Comparison of ENCODE assay signal across 25 mouse cellular contexts in genomic region chr11:35651286-35651685, GRCm38 (mm10).
"Had no signal": no experiment of that assay in that cellular context is flagged by ENCODE, and none has a peak within 500 bp of the region (broad histone marks: within the 10 kb centered on the region; RNA-seq: fewer than 3 reads in every experiment).

No protein-coding gene starts in this region.

- H3K9ac ChIP-seq: forebrain, postnatal 0 days; heart, embryonic 13.5 days; heart, embryonic 15.5 days; intestine, embryonic 15.5 days; limb, embryonic 12.5 days; liver, embryonic 13.5 days had no signal

- H3K27me3 ChIP-seq: heart, embryonic 13.5 days; heart, embryonic 15.5 days; intestine, embryonic 15.5 days; limb, embryonic 12.5 days; liver, embryonic 13.5 days had no signal

- H3K9me3 ChIP-seq: heart, embryonic 13.5 days; heart, embryonic 15.5 days; intestine, embryonic 15.5 days; limb, embryonic 10.5 days; limb, embryonic 12.5 days; liver, embryonic 13.5 days had no signal

- H3K36me3 ChIP-seq: heart, embryonic 15.5 days; intestine, embryonic 15.5 days; liver, embryonic 13.5 days had no signal

- H3K27ac ChIP-seq: heart, adult 2 months; heart, embryonic 13.5 days; heart, embryonic 15.5 days; intestine, embryonic 15.5 days; layer of hippocampus, adult 2 months; left cerebral cortex, adult 2 months; limb, embryonic 10.5 days; limb, embryonic 12.5 days; liver, embryonic 13.5 days had no signal

- ATAC-seq: forebrain, postnatal 0 days; inflammation-experienced regulatory T-cells, adult 6 months; intestine, embryonic 15.5 days; intestine, postnatal 0 days had no signal

- H3K4me3 ChIP-seq: heart, adult 2 months; heart, embryonic 13.5 days; heart, embryonic 15.5 days; intestine, embryonic 15.5 days; layer of hippocampus, adult 2 months; left cerebral cortex, adult 2 months; limb, embryonic 10.5 days; limb, embryonic 12.5 days; liver, embryonic 13.5 days had no signal

- DNase-seq: forebrain, postnatal 0 days; gastrocnemius, postnatal 14 days; gastrocnemius, postnatal 36 days; heart, adult 11 months; heart, adult 2 months; heart, postnatal 14 days; heart, postnatal 36 days; kidney, adult 18-20 months; kidney, adult 8-10 months; kidney, postnatal 10 days; kidney, postnatal 25 days; kidney, postnatal 4 days; liver; liver, embryonic 13.5 days had no signal

- H3K4me1 ChIP-seq: intestine, embryonic 15.5 days; liver, embryonic 13.5 days had no signal

- H3K4me2 ChIP-seq: heart, embryonic 11.5 days; heart, embryonic 13.5 days; heart, embryonic 15.5 days; intestine, embryonic 15.5 days; limb, embryonic 12.5 days; liver, embryonic 11.5 days; liver, embryonic 13.5 days had no signal
